Mouse (Mus musculus): Measurements from ENCODE around the gene Ptprs.

DNA sequence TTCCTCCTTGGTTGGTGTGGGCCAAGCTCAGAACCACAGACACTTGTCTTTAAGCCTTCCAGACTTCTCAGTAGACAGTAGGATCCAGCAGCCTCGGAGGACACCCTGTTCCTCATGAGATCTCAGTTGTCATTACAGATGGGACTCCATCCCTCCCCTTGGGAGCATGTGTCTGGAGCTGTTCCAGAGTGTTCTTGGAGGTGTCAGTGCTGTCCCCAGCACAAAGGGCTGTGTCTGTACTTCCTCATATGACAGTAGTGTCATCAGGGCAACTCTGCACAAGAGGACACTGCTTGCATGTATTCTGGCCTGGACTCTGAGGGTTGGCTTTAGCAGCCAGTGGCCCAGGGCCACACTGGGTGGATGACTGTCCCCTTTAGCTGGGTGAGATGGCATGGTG lies 101.4 kb downstream of the Ptprs start:
- TF ChIP-seq CTCF (IDR thresholded peaks at IDR 0.05; ENCODE audit: low read depth) (no peak), EP300 (optimal IDR thresholded peaks at IDR 0.05) (no peak)
